Mouse (Mus musculus) central nervous system, embryonic 18 days (tissue): Measurements from ENCODE around the gene Wdr76. TPM values are rescaled to one million over a fixed set of nuclear protein-coding genes. Genes with fewer than 3 reads are reported as not detected.

Experiments used
- polyA plus RNA-seq: library from polyadenylated mRNA; depleted of rRNA; stranded (reverse); fragments of >200 nt; gene quantifications from 2 replicates; pipeline ENCODE4 v1.2.3, GENCODE M21; 2012; rRNA removed

Wdr76 gene
- 4.5 and 5.0 TPM in 2 replicates for polyA plus RNA-seq

GRCm38 (mm10) chr2:121505942-121506882, at the start of gene Wdr76, which contains the start of gene Mfap1a:
TSS of gene Wdr76 (plus strand) at chr2:121506723.
TSS of gene Mfap1a (minus strand) at chr2:121506665.

DNA sequence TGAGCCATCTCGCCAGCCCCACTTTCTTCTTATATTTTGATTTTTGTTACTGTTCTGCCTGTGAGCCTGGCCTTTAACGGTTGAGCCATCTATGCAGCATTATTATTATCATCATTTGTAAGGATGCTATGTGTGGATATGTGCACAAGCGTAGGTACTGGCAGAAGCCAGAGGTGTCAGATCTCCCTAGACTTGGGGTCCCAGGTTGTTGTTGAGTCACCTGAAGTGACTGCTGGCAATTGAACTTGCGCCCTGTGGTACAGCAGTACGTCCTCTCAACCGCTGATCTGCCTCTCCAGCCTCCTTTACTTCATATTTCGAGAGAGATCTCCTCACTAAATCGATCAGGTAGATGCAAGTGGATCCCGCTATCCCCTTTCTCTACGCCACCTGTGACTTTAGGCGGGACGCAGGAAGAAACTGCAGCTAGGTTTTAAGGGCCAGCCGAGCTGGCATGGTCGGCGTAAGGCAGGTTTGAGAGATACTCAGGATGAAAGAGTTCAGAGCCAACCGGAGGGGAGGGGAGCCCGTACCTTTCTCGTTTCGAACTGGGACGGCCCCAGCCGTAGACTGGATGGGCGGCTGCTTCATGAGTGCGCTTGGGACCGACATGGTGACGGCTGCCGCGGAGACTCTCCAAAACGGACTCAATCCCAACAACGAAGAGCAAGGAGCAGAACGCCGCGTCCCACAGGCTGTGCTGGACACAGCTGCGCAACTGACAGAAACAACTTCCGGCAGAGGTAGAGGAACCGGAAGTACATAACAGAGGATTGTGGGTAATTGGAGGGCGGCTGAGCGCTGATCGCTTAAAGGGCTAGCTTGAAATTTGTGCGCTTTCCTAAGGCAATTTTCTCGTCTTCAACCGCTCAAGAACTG, 33.0 kb upstream of the Wdr76 start, which contains the start of gene Mfap1b:
TSS of gene Mfap1b (minus strand) at position 767 of the 879 bp plus-strand sequence.

Other genes with a start within 250 kb of the Wdr76 start
- gene Trp53bp1, start 235.3 kb upstream of the Wdr76 start, polyA plus RNA-seq: 137 and 139 TPM in 2 replicates
- gene Map1a, start 217.1 kb upstream of the Wdr76 start, polyA plus RNA-seq: 24.9 and 26.8 TPM in 2 replicates
- gene Ppip5k1, start 151.3 kb upstream of the Wdr76 start, polyA plus RNA-seq: 27.2 and 30.6 TPM in 2 replicates
- gene Ckmt1, start 149.0 kb upstream of the Wdr76 start, polyA plus RNA-seq: 87.5 and 102 TPM in 2 replicates
- gene Strc, start 119.6 kb upstream of the Wdr76 start, polyA plus RNA-seq: 0.03 TPM in 2 replicates
- gene Pdia3, start 92.9 kb upstream of the Wdr76 start, polyA plus RNA-seq: 128 and 143 TPM in 2 replicates
- 6.6 and 7.4 TPM in 2 replicates for gene Catsper2, start 92.9 kb upstream of the Wdr76 start, polyA plus RNA-seq
- 0.24 and 0.28 TPM in 2 replicates for gene Ell3, start 62.4 kb upstream of the Wdr76 start, polyA plus RNA-seq
- gene Serf2, start 57.5 kb upstream of the Wdr76 start, polyA plus RNA-seq: 306 TPM in 2 replicates
- gene Hypk, start 53.4 kb upstream of the Wdr76 start, polyA plus RNA-seq: 33.0 and 33.8 TPM in 2 replicates
- gene Serinc4, start 49.9 kb upstream of the Wdr76 start, polyA plus RNA-seq: 5.2 and 5.4 TPM in 2 replicates
- gene Mfap1b, start 32.7 kb upstream of the Wdr76 start, polyA plus RNA-seq: 23.4 and 25.3 TPM in 2 replicates
- gene Mfap1a, start 58 bp upstream of the Wdr76 start, polyA plus RNA-seq: 14.5 and 14.6 TPM in 2 replicates